Mouse (Mus musculus): Measurements from ENCODE around the gene Tmem179b. TPM values are rescaled to one million over a fixed set of nuclear protein-coding genes. Genes with fewer than 3 reads are reported as not detected.

The Tmem179b gene
- polyA plus RNA-seq, 1 experiment from 2014 or later: 32.1 TPM

- no peak for ATAC-seq
- Histone ChIP-seq H3K9ac (ENCODE audit: low read depth, low read length) (no peak overlapping the region), H3K4me3 (ENCODE audit: low read length) (no peak overlapping the region), H3K4me1 (ENCODE audit: control insufficient read depth, insufficient read depth, low read depth, low read length) (peaks cover 18% of the 10 kb centered on the region), H3K36me3 (ENCODE audit: control insufficient read depth, insufficient read depth, low read length) (peaks cover 21% of the 10 kb centered on the region), H3K4me2 (ENCODE audit: low read length) (no peak overlapping the region), H3K9me3 (ENCODE audit: control insufficient read depth, low read length) (no peaks in the 10 kb centered on the region), H3K27me3 (replicated peaks; ENCODE audit: control insufficient read depth, insufficient read depth, low read length) (no peaks in the 10 kb centered on the region), H3K27ac (ENCODE audit: low read depth, low read length) (no peak overlapping the region)
- 91% methylated on average over 2 of the region's 2 CpGs for WGBS
Observed at GRCm38 (mm10) chr19:8760757-8761156, 13.5 kb downstream of the Tmem179b start.

- H3K9ac ChIP-seq (ENCODE audit: low read depth, low read length): no peak overlapping the region
- peaks cover 21% of the 10 kb centered on the region for H3K4me1 ChIP-seq (ENCODE audit: control insufficient read depth, insufficient read depth, low read depth, low read length)
- ATAC-seq: no peak
- H3K4me3 ChIP-seq (ENCODE audit: low read length): no peak overlapping the region
- H3K27me3 ChIP-seq (replicated peaks; ENCODE audit: control insufficient read depth, insufficient read depth, low read length): no peaks in the 10 kb centered on the region
- no peak overlapping the region for H3K27ac ChIP-seq (ENCODE audit: low read depth, low read length)
- no peak overlapping the region for H3K4me2 ChIP-seq (ENCODE audit: low read length)
- peaks cover 10% of the 10 kb centered on the region for H3K36me3 ChIP-seq (ENCODE audit: control insufficient read depth, insufficient read depth, low read length)
- H3K9me3 ChIP-seq (ENCODE audit: control insufficient read depth, low read length): no peaks in the 10 kb centered on the region
- 90% methylated on average over 2 of the region's 2 CpGs for WGBS
Observed at GRCm38 (mm10) chr19:8758899-8759298, 15.4 kb downstream of the Tmem179b start.

DNA sequence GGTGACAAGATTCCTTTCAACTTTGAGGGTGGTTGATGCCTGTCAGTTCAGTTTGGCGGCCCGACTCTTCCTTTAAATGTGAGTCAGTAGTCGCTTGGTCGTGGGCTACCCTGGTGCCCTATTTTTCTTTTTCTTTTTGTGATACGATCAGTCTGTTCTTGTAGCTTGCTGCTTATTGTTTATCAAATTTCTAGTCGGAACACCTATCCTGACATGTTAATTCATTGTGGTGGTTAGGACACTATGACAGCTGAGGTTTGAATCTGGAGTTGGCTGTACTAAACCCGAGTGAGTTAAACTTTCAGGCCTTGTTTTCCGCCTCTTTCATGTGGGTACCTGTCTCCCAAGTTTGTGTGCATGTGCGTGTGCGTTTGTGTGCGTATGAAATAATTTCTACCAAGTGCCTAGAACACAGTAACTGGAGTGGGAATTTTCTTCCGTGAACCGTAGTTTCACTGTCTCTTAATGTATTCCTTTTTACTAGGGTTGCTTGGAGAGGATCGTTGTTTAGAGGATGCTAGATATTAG is 16.7 kb downstream of the Tmem179b start:
- H3K4me2 ChIP-seq (ENCODE audit: low read length): peak overlapping the region; percentile 72
- peak overlapping the region; percentile 86 for H3K4me3 ChIP-seq (ENCODE audit: low read length)
- H3K36me3 ChIP-seq (ENCODE audit: control insufficient read depth, insufficient read depth, low read length): peaks cover 9% of the 10 kb centered on the region
- H3K27ac ChIP-seq (ENCODE audit: low read depth, low read length): peak overlapping the region; percentile 85
- 5% methylated on average over 14 of the region's 14 CpGs for WGBS
- H3K9me3 ChIP-seq (ENCODE audit: control insufficient read depth, low read length): no peaks in the 10 kb centered on the region
- no peak for ATAC-seq
- no peaks in the 10 kb centered on the region for H3K27me3 ChIP-seq (replicated peaks; ENCODE audit: control insufficient read depth, insufficient read depth, low read length)
- H3K9ac ChIP-seq (ENCODE audit: low read depth, low read length): peak overlapping the region; percentile 99
- peaks cover 21% of the 10 kb centered on the region for H3K4me1 ChIP-seq (ENCODE audit: control insufficient read depth, insufficient read depth, low read depth, low read length)

DNA sequence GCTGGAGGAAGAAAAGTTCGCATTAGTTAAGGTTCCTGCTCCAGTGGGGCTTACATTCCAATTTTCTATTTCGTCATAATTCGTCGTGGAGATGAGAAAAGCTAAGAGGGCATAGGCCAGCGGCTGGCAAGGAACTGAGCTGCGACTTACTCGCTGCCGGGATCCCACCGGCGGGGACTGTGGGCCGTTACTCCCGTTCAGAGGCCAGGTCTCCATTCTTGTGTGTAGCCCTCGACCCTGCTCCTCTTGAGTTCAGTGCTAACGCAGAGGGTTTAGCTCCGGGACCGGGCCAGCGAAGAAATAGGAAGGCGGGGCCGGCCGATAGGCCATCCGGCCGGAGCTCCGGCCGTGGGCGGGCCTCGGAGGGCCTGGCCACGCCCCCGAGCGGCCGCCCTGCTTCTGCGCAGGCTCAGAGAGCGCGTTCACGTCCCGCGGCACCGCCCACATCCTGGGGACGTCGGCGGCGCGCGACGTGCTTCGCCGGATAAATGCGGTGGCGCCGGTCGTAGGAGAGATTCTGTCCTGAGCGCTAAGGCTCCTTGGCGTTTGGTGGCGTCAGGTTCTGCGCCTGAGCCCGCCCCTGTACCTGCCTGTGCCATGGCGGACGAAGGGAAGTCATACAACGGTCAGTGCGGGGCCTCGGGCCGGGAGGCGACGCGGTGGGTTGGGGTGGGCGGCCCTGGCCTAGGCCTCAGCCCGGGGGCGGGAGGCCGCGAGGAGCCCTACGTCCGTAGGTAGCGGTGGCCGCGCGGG is 17.5 kb downstream of the Tmem179b start, which contains the start of gene Nxf1:
Gene Nxf1, plus strand, starts transcription at position 439 of the 753 bp plus-strand sequence.
- Histone ChIP-seq H3K36me3 (ENCODE audit: control insufficient read depth, insufficient read depth, low read length) (peaks cover 12% of the 10 kb centered on the region), H3K27me3 (replicated peaks; ENCODE audit: control insufficient read depth, insufficient read depth, low read length) (no peaks in the 10 kb centered on the region)
- under 1% methylated on average over 75 of the region's 75 CpGs for WGBS

GRCm38 (mm10) chr19:8755652-8756051 is 18.6 kb downstream of the Tmem179b start:
- Histone ChIP-seq H3K4me2 (ENCODE audit: low read length) (peak overlapping the region; percentile 72), H3K4me3 (ENCODE audit: low read length) (no peak overlapping the region), H3K4me1 (ENCODE audit: control insufficient read depth, insufficient read depth, low read depth, low read length) (peaks cover 21% of the 10 kb centered on the region), H3K27me3 (replicated peaks; ENCODE audit: control insufficient read depth, insufficient read depth, low read length) (no peaks in the 10 kb centered on the region), H3K9me3 (ENCODE audit: control insufficient read depth, low read length) (no peaks in the 10 kb centered on the region), H3K9ac (ENCODE audit: low read depth, low read length) (no peak overlapping the region), H3K36me3 (ENCODE audit: control insufficient read depth, insufficient read depth, low read length) (peaks cover 20% of the 10 kb centered on the region), H3K27ac (ENCODE audit: low read depth, low read length) (no peak overlapping the region)
- WGBS: 75% methylated on average over 3 of the region's 3 CpGs
- no peak for ATAC-seq

More for the DNA sequence above, 17.5 kb downstream of the Tmem179b start, which contains the start of gene Nxf1:
- Histone ChIP-seq H3K4me1 (ENCODE audit: control insufficient read depth, insufficient read depth, low read depth, low read length) (peaks cover 21% of the 10 kb centered on the region), H3K27ac (ENCODE audit: low read depth, low read length) (peak within 1 kb of the TSS; percentile 86), H3K4me2 (ENCODE audit: low read length) (peak within 1 kb of the TSS; percentile 72), H3K4me3 (ENCODE audit: low read length) (peak within 1 kb of the TSS; percentile 86), H3K9me3 (ENCODE audit: control insufficient read depth, low read length) (no peaks in the 10 kb centered on the region), H3K9ac (ENCODE audit: low read depth, low read length) (peak within 1 kb of the TSS; percentile 99)
- ATAC-seq: peak; percentile 95

GRCm38 (mm10) chr19:8747368-8747767 is 26.9 kb downstream of the Tmem179b start:
- no peak overlapping the region for H3K4me3 ChIP-seq (ENCODE audit: low read length)
- H3K4me2 ChIP-seq (ENCODE audit: low read length): no peak overlapping the region
- peaks cover 8% of the 10 kb centered on the region for H3K4me1 ChIP-seq (ENCODE audit: control insufficient read depth, insufficient read depth, low read depth, low read length)
- no peak overlapping the region for H3K27ac ChIP-seq (ENCODE audit: low read depth, low read length)
- no peaks in the 10 kb centered on the region for H3K27me3 ChIP-seq (replicated peaks; ENCODE audit: control insufficient read depth, insufficient read depth, low read length)
- ATAC-seq: no peak
- WGBS: 72% methylated on average over 2 of the region's 2 CpGs
- H3K9me3 ChIP-seq (ENCODE audit: control insufficient read depth, low read length): no peaks in the 10 kb centered on the region
- H3K36me3 ChIP-seq (ENCODE audit: control insufficient read depth, insufficient read depth, low read length): peaks cover 38% of the 10 kb centered on the region
- no peak overlapping the region for H3K9ac ChIP-seq (ENCODE audit: low read depth, low read length)

GRCm38 (mm10) chr19:8745382-8745781 is 28.9 kb downstream of the Tmem179b start:
- no peaks in the 10 kb centered on the region for H3K27me3 ChIP-seq (replicated peaks; ENCODE audit: control insufficient read depth, insufficient read depth, low read length)
- peaks cover 18% of the 10 kb centered on the region for H3K4me1 ChIP-seq (ENCODE audit: control insufficient read depth, insufficient read depth, low read depth, low read length)
- no peak overlapping the region for H3K4me2 ChIP-seq (ENCODE audit: low read length)
- peaks cover 28% of the 10 kb centered on the region for H3K36me3 ChIP-seq (ENCODE audit: control insufficient read depth, insufficient read depth, low read length)
- no peaks in the 10 kb centered on the region for H3K9me3 ChIP-seq (ENCODE audit: control insufficient read depth, low read length)
- no peak for ATAC-seq
- H3K4me3 ChIP-seq (ENCODE audit: low read length): no peak overlapping the region
- H3K9ac ChIP-seq (ENCODE audit: low read depth, low read length): no peak overlapping the region
- WGBS: 85% methylated on average over 1 of the region's 1 CpGs
- H3K27ac ChIP-seq (ENCODE audit: low read depth, low read length): no peak overlapping the region

GRCm38 (mm10) chr19:8742176-8742575 is 32.1 kb downstream of the Tmem179b start:
- ATAC-seq: no peak

GRCm38 (mm10) chr19:8741243-8741869 is 32.9 kb downstream of the Tmem179b start, which contains the start of gene Stx5a:
TSS of gene Stx5a (plus strand) at chr19:8741413.
- peak within 1 kb of the TSS; percentile 96 for H3K27ac ChIP-seq (ENCODE audit: low read depth, low read length)
- under 1% methylated on average over 36 of the region's 36 CpGs for WGBS
- H3K36me3 ChIP-seq (ENCODE audit: control insufficient read depth, insufficient read depth, low read length): peaks cover 33% of the 10 kb centered on the region

More at GRCm38 (mm10) chr19:8742176-8742575, 32.1 kb downstream of the Tmem179b start:
- H3K27me3 ChIP-seq (replicated peaks; ENCODE audit: control insufficient read depth, insufficient read depth, low read length): no peaks in the 10 kb centered on the region
- peaks cover 33% of the 10 kb centered on the region for H3K36me3 ChIP-seq (ENCODE audit: control insufficient read depth, insufficient read depth, low read length)
- peak overlapping the region; percentile 94 for H3K4me3 ChIP-seq (ENCODE audit: low read length)
- H3K4me2 ChIP-seq (ENCODE audit: low read length): peak overlapping the region; percentile 85
- H3K9ac ChIP-seq (ENCODE audit: low read depth, low read length): peak overlapping the region; percentile 85
- H3K4me1 ChIP-seq (ENCODE audit: control insufficient read depth, insufficient read depth, low read depth, low read length): peaks cover 18% of the 10 kb centered on the region
- H3K9me3 ChIP-seq (ENCODE audit: control insufficient read depth, low read length): no peaks in the 10 kb centered on the region
- peak overlapping the region; percentile 79; the same call in 1 of the 2 replicates for H3K27ac ChIP-seq (ENCODE audit: low read depth, low read length)
- 16% methylated on average over 14 of the region's 14 CpGs for WGBS

More at GRCm38 (mm10) chr19:8741243-8741869, 32.9 kb downstream of the Tmem179b start, which contains the start of gene Stx5a:
- Histone ChIP-seq H3K4me3 (ENCODE audit: low read length) (peak within 1 kb of the TSS; percentile 94), H3K4me2 (ENCODE audit: low read length) (peak within 1 kb of the TSS; percentile 85), H3K4me1 (ENCODE audit: control insufficient read depth, insufficient read depth, low read depth, low read length) (peaks cover 18% of the 10 kb centered on the region), H3K27me3 (replicated peaks; ENCODE audit: control insufficient read depth, insufficient read depth, low read length) (no peaks in the 10 kb centered on the region), H3K9me3 (ENCODE audit: control insufficient read depth, low read length) (no peaks in the 10 kb centered on the region), H3K9ac (ENCODE audit: low read depth, low read length) (peak within 1 kb of the TSS; percentile 85)
- peak; percentile 99 for ATAC-seq
